Mouse (Mus musculus): ENCODE results near the gene Mrps7.

- no peak for TF ChIP-seq MXI1 (IDR thresholded peaks at IDR 0.05; ENCODE audit: low read depth, low read length)
- no peak for TF ChIP-seq CTCF (IDR thresholded peaks at IDR 0.05 in 2 of 3, conservative IDR thresholded peaks at IDR 0.05 in 1 of 3; ENCODE audit: control insufficient read depth in 1 of 3, insufficient read depth in 1 of 3, low read depth in 2 of 3, low read length in 3 of 3, poor library complexity in 1 of 3, severe bottlenecking in 1 of 3)
- no peak for TF ChIP-seq UBTF (IDR thresholded peaks at IDR 0.05; ENCODE audit: borderline replicate concordance, insufficient read depth, low read depth, low read length)
- TF ChIP-seq MAZ (IDR thresholded peaks at IDR 0.05; ENCODE audit: low read depth, low read length), result no peak
- TF ChIP-seq ZKSCAN1 (IDR thresholded peaks at IDR 0.05; ENCODE audit: low read depth, low read length), result no peak
- no peak for TF ChIP-seq EP300 (IDR thresholded peaks at IDR 0.05; ENCODE audit: low read depth in 1 of 2, low read length in 2 of 2)
- TF ChIP-seq CHD1 (IDR thresholded peaks at IDR 0.05; ENCODE audit: low read depth, low read length), result no peak
- TF ChIP-seq POLR2A (IDR thresholded peaks at IDR 0.05; ENCODE audit: control insufficient read depth in 1 of 2, insufficient read depth in 1 of 2, low read depth in 1 of 2, low read length in 2 of 2, poor library complexity in 1 of 2), result no peak; a peak in 1 of 4 replicates
- TF ChIP-seq E2F4 (IDR thresholded peaks at IDR 0.05; ENCODE audit: borderline replicate concordance, low read depth, low read length), result no peak
- TF ChIP-seq MAFK (IDR thresholded peaks at IDR 0.05; ENCODE audit: borderline replicate concordance, low read depth, low read length), result no peak
- no peak for TF ChIP-seq TAL1 (IDR thresholded peaks at IDR 0.05; ENCODE audit: low read length)
Observed at GRCm38 (mm10) chr11:115643265-115643664, 39.5 kb downstream of the Mrps7 start.

Measured in MEL (cell line).